Mouse (Mus musculus): Measurements from ENCODE around the gene Zfp324. TPM values are rescaled to one million over a fixed set of nuclear protein-coding genes. Genes with fewer than 3 reads are reported as not detected.
"Not testable (repeated sequence)": the region's sequence is repeated elsewhere in the genome, so short reads cannot be mapped to it uniquely, and the experiment has no call there.

The Zfp324 gene
- 12.3 and 12.5 TPM in 2 replicates for polyA plus RNA-seq (2015; fragmentation: Nextera tagmentation; extraction: Ambion mirVana)

GRCm38 (mm10) chr7:12965678-12966091 is at the start of gene Zfp324:
Zfp324 (plus strand) TSS chr7:12965838.
- ATAC-seq = peak; percentile 94
- H3K27me3 ChIP-seq = no peaks in the 10 kb centered on the region

DNA sequence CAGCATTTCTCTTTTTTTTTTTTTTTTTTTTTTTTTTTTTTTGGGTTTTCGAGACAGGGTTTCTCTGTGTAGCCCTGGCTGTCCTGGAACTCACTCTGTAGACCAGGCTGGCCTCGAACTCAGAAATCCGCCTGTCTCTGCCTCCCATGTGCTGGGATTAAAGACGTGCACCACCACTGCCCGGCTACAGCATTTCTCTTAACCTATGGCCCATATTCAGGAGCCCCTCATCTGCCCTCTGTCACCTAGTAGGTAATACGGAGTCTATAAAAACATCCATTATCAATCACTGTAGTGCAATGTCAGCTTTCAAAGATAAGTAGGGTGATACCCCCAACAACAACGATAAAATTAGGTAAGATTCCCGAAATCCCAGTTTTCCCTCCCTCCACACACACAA is 45.1 kb upstream of the Zfp324 start:
- 90% methylated on average over 7 of the region's 8 CpGs for WGBS
- not testable (repeated sequence) for H3K27ac ChIP-seq; H3K4me3 ChIP-seq; ATAC-seq; H3K9me3 ChIP-seq (replicated peaks); H3K27me3 ChIP-seq; H3K9ac ChIP-seq
- Histone ChIP-seq H3K4me2 (0 out of 2 replicates have a peak overlapping the region, but pooled peaks have one; percentile 7), H3K4me1 (peaks cover 17% of the 10 kb centered on the region), H3K36me3 (ENCODE audit: poor library complexity, severe bottlenecking) (peaks cover 24% of the 10 kb centered on the region)

More at GRCm38 (mm10) chr7:12965678-12966091, at the start of gene Zfp324:
- peak within 1 kb of the TSS; percentile 94 for H3K9ac ChIP-seq
- peaks cover 25% of the 10 kb centered on the region for H3K4me1 ChIP-seq
- under 1% methylated on average over 23 of the region's 23 CpGs for WGBS
- peaks cover 23% of the 10 kb centered on the region for H3K36me3 ChIP-seq (ENCODE audit: poor library complexity, severe bottlenecking)
- peak within 1 kb of the TSS; percentile 90 for H3K27ac ChIP-seq
- peak within 1 kb of the TSS; percentile 95 for H3K4me2 ChIP-seq
- H3K9me3 ChIP-seq (replicated peaks) = no peaks in the 10 kb centered on the region
- peak within 1 kb of the TSS; percentile 90 for H3K4me3 ChIP-seq

- WGBS = 0% methylated on average over 3 of the region's 3 CpGs
- Histone ChIP-seq H3K9ac (peak overlapping the region; percentile 82), H3K27me3 (peaks cover 3% of the 10 kb centered on the region), H3K36me3 (ENCODE audit: poor library complexity, severe bottlenecking) (peaks cover 32% of the 10 kb centered on the region), H3K4me1 (peaks cover 17% of the 10 kb centered on the region), H3K9me3 (replicated peaks) (no peaks in the 10 kb centered on the region), H3K4me3 (peak overlapping the region; percentile 80), H3K4me2 (peak overlapping the region; percentile 86), H3K27ac (peak overlapping the region; percentile 85)
- no peak for ATAC-seq
Measured at GRCm38 (mm10) chr7:12921318-12921704, 44.3 kb upstream of the Zfp324 start.

GRCm38 (mm10) chr7:12921705-12922465 is 43.8 kb upstream of the Zfp324 start, which contains the start of gene Rps5:
Rps5 (plus strand) TSS chr7:12922290.
- peaks cover 8% of the 10 kb centered on the region for H3K27me3 ChIP-seq
- peaks cover 38% of the 10 kb centered on the region for H3K36me3 ChIP-seq (ENCODE audit: poor library complexity, severe bottlenecking)
- peak within 1 kb of the TSS; percentile 85 for H3K9ac ChIP-seq
- peaks cover 17% of the 10 kb centered on the region for H3K4me1 ChIP-seq
- H3K9me3 ChIP-seq (replicated peaks) = no peaks in the 10 kb centered on the region
- H3K27ac ChIP-seq = peak within 1 kb of the TSS; percentile 85
- peak within 1 kb of the TSS; percentile 95 for H3K4me2 ChIP-seq
- H3K4me3 ChIP-seq = peak within 1 kb of the TSS; percentile 80
- ATAC-seq = peak; percentile 99
- under 1% methylated on average over 55 of the region's 55 CpGs for WGBS

DNA sequence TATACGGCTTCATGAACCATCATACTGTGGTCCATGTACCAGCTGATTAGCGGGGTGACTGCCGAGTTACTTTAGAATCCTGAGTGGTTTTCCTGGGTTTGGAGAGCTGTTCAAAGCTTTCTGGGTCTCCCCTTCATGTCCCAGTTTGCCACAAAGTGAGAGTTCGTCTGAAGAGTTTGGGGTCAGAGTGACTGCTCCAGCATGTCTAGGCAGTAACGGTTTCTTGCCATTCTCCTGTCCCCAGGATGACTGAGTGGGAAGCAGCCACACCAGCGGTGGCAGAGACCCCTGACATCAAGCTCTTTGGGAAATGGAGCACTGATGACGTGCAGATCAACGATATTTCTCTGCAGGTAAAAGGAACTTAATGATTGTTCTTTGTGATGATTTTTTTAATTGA is 42.9 kb upstream of the Zfp324 start:
- H3K9me3 ChIP-seq (replicated peaks) = no peaks in the 10 kb centered on the region
- peak overlapping the region; percentile 85 for H3K9ac ChIP-seq
- H3K36me3 ChIP-seq (ENCODE audit: poor library complexity, severe bottlenecking) = peaks cover 45% of the 10 kb centered on the region
- no peak overlapping the region for H3K27ac ChIP-seq
- ATAC-seq = no peak
- WGBS = 3% methylated on average over 8 of the region's 8 CpGs
- H3K4me1 ChIP-seq = peaks cover 18% of the 10 kb centered on the region
- H3K4me3 ChIP-seq = peak overlapping the region; percentile 80
- peaks cover 17% of the 10 kb centered on the region for H3K27me3 ChIP-seq
- peak overlapping the region; percentile 95 for H3K4me2 ChIP-seq

- 89% methylated on average over 7 of the region's 7 CpGs for WGBS
- Histone ChIP-seq H3K4me3 (no peak overlapping the region), H3K9ac (no peak overlapping the region), H3K4me1 (peaks cover 26% of the 10 kb centered on the region), H3K27me3 (peaks cover 32% of the 10 kb centered on the region), H3K36me3 (ENCODE audit: poor library complexity, severe bottlenecking) (peaks cover 50% of the 10 kb centered on the region), H3K27ac (no peak overlapping the region), H3K4me2 (no peak overlapping the region), H3K9me3 (replicated peaks) (no peaks in the 10 kb centered on the region)
- ATAC-seq = no peak
Measured at GRCm38 (mm10) chr7:12926316-12926715, 39.3 kb upstream of the Zfp324 start.

- 33% methylated on average over 8 of the region's 8 CpGs for WGBS
- no peak for ATAC-seq
- Histone ChIP-seq H3K4me2 (peak within 1 kb of the TSS; percentile 48), H3K4me1 (peaks cover 26% of the 10 kb centered on the region), H3K4me3 (peak within 1 kb of the TSS; percentile 23), H3K27me3 (peaks cover 32% of the 10 kb centered on the region), H3K27ac (no peak within 1 kb of the TSS), H3K9me3 (replicated peaks) (no peaks in the 10 kb centered on the region), H3K9ac (peak within 1 kb of the TSS; percentile 52), H3K36me3 (ENCODE audit: poor library complexity, severe bottlenecking) (peaks cover 50% of the 10 kb centered on the region)
Measured at GRCm38 (mm10) chr7:12927191-12927680, 38.4 kb upstream of the Zfp324 start, which contains the start of gene Rnf225. Rnf225 (plus strand) TSS chr7:12927416.

DNA sequence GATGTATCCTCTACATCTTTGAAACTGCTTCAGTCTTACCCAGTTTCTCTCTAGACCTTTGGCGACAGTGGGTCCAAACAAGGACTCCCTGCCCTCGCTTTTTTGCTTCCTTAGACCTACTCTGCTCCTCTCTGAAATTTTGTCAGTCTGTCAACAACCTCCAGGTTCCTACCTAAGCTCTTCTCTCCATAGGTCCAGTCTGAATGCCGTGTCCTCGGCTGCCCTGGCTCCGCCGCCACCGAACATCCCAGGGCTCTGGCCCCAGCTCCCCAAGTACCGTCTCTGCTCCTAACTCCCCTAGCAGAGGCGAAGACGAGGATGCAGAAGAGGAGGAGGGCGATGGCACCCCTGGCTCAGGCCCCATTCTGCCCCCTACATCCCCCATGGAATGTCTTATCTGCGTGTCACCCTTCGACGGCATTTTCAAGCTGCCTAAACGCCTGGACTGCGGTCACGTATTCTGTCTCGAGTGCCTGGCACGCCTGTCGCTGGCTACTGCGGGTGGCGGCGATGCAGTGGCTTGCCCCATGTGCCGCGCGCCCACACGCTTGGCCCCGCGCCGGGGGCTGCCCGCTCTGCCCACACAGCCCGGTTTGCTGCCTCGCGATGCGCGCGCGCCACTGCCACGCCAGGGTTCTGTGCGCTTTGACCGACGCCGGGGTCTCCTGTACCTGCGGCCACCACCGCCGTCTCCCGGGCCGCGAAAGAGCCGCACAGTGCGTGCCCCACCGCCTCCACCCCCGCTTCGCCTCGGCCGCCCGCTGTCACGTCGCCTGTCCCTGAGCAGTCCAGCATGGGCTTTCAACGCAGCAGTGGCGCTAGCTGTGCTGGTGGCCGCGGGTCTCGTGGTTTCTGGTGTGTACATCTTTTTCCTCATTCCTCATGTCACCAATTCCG is 37.7 kb upstream of the Zfp324 start:
- Histone ChIP-seq H3K4me2 (peak overlapping the region; percentile 48), H3K27ac (no peak overlapping the region), H3K4me1 (peaks cover 22% of the 10 kb centered on the region), H3K36me3 (ENCODE audit: poor library complexity, severe bottlenecking) (peaks cover 50% of the 10 kb centered on the region), H3K9me3 (replicated peaks) (no peaks in the 10 kb centered on the region), H3K27me3 (peaks cover 32% of the 10 kb centered on the region), H3K4me3 (peak overlapping the region; percentile 23), H3K9ac (peak overlapping the region; percentile 52)
- peak; percentile 48 for ATAC-seq
- WGBS = 4% methylated on average over 63 of the region's 65 CpGs

- no peak overlapping the region for H3K27ac ChIP-seq
- H3K4me2 ChIP-seq = no peak overlapping the region
- no peaks in the 10 kb centered on the region for H3K9me3 ChIP-seq (replicated peaks)
- peaks cover 5% of the 10 kb centered on the region; the same call in 1 of the 2 replicates for H3K36me3 ChIP-seq (ENCODE audit: poor library complexity, severe bottlenecking)
- H3K4me3 ChIP-seq = no peak overlapping the region
- ATAC-seq = no peak
- H3K27me3 ChIP-seq = peaks cover 5% of the 10 kb centered on the region
- no peak overlapping the region for H3K9ac ChIP-seq
- no peaks in the 10 kb centered on the region for H3K4me1 ChIP-seq
- 72% methylated on average over 4 of the region's 4 CpGs for WGBS
Measured at GRCm38 (mm10) chr7:12933615-12934140, 32.0 kb upstream of the Zfp324 start.

DNA sequence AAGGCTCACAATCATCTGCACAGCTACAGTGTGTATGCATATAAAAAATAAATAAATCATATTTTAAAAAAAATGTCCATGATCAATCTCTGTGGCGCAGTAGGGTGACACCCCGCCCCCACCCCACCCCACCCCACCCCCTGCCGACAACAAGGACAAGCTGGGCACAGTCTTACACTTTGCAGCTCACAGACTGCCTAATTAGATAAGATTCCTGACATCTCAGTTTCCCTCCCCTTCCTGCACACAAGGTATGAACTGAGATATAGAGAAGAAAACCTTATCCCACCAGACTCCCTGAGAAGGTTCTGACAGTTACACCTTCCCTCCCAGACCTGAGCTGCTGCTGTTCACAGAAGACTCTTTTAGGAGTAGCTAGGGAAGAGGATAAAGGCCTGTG is 30.8 kb upstream of the Zfp324 start:
- Histone ChIP-seq H3K9ac (no peak overlapping the region), H3K4me2 (no peak overlapping the region), H3K36me3 (ENCODE audit: poor library complexity, severe bottlenecking) (no peaks in the 10 kb centered on the region), H3K27ac (no peak overlapping the region), H3K27me3 (no peaks in the 10 kb centered on the region), H3K9me3 (replicated peaks) (no peaks in the 10 kb centered on the region), H3K4me1 (no peaks in the 10 kb centered on the region), H3K4me3 (no peak overlapping the region)
- ATAC-seq = no peak
- WGBS = 92% methylated on average over 3 of the region's 3 CpGs

- H3K9ac ChIP-seq; ATAC-seq; H3K4me2 ChIP-seq; H3K36me3 ChIP-seq (ENCODE audit: poor library complexity, severe bottlenecking); H3K9me3 ChIP-seq (replicated peaks); H3K4me3 ChIP-seq; H3K27me3 ChIP-seq; H3K4me1 ChIP-seq; H3K27ac ChIP-seq: not testable (repeated sequence)
- 90% methylated on average over 4 of the region's 4 CpGs for WGBS
Measured at GRCm38 (mm10) chr7:12937254-12937803, 28.3 kb upstream of the Zfp324 start.
